Comparison of ENCODE assay signal across 12 mouse cellular contexts in genomic region chr12:110698523-110699170, GRCm38 (mm10). TPM values are rescaled to one million over a fixed set of nuclear protein-coding genes. Genes with fewer than 3 reads are reported as not detected.
A peak's percentile ranks its signal among the peaks of the same experiment; 100 is the strongest.
DNase-seq lines count a peak whose midpoint lies in the region; ATAC-seq lines count a peak whose summit lies in the region.
"Had no signal": no experiment of that assay in that cellular context is flagged by ENCODE, and none has a peak within 500 bp of the region (broad histone marks: within the 10 kb centered on the region; RNA-seq: fewer than 3 reads in every experiment).

No protein-coding gene starts in this region.

- 0 out of 2 replicates have a peak, but pooled peaks cover under 1% of the 10 kb centered on the region for H3K27me3 ChIP-seq in forebrain, embryonic 10.5 days (ENCODE audit: poor library complexity, severe bottlenecking)
- no peaks in the 10 kb centered on the region for H3K27me3 ChIP-seq in forebrain, embryonic 14.5 days (replicated peaks; ENCODE audit: control insufficient read depth, insufficient read depth, low read length)
- no peaks in the 10 kb centered on the region for H3K27me3 ChIP-seq in neural tube, embryonic 11.5 days (ENCODE audit: control insufficient read depth, insufficient read depth, low read length)
- H3K27me3 ChIP-seq in intestine, embryonic 16.5 days (replicated peaks; ENCODE audit: control insufficient read depth, insufficient read depth, low read length) = no peaks in the 10 kb centered on the region
- H3K27me3 ChIP-seq in stomach, embryonic 15.5 days (replicated peaks) = no peaks in the 10 kb centered on the region
- H3K27me3 ChIP-seq: hindbrain, embryonic 15.5 days; limb, embryonic 12.5 days had no signal

- WGBS in forebrain, embryonic 10.5 days = 47% methylated on average over 15 of the region's 15 CpGs
- WGBS in forebrain, embryonic 14.5 days = 51% methylated on average over 15 of the region's 15 CpGs
- 41% methylated on average over 14 of the region's 15 CpGs for WGBS in neural tube, embryonic 11.5 days
- 35% methylated on average over 15 of the region's 15 CpGs for WGBS in intestine, embryonic 16.5 days
- 35% methylated on average over 13 of the region's 15 CpGs for WGBS in stomach, embryonic 15.5 days

- H3K9ac ChIP-seq in forebrain, embryonic 14.5 days (ENCODE audit: low read length) = no peak overlapping the region
- H3K9ac ChIP-seq in neural tube, embryonic 11.5 days (ENCODE audit: low read length) = no peak overlapping the region
- H3K9ac ChIP-seq in intestine, embryonic 16.5 days (ENCODE audit: low read depth, low read length) = peak overlapping the region; percentile 40; the same call in 1 of the 2 replicates
- no peak overlapping the region for H3K9ac ChIP-seq in stomach, embryonic 15.5 days
- H3K9ac ChIP-seq: hindbrain, embryonic 15.5 days; limb, embryonic 12.5 days had no signal

- H3K36me3 ChIP-seq in forebrain, embryonic 10.5 days (replicated peaks) = peaks cover 15% of the 10 kb centered on the region
- H3K36me3 ChIP-seq in forebrain, embryonic 14.5 days (ENCODE audit: control insufficient read depth, insufficient read depth, low read length) = peaks cover 12% of the 10 kb centered on the region
- no peaks in the 10 kb centered on the region for H3K36me3 ChIP-seq in neural tube, embryonic 11.5 days (ENCODE audit: control insufficient read depth, insufficient read depth, low read length)
- H3K36me3 ChIP-seq in intestine, embryonic 16.5 days (ENCODE audit: control insufficient read depth, insufficient read depth, low read length) = no peaks in the 10 kb centered on the region
- H3K36me3 ChIP-seq in stomach, embryonic 15.5 days = peaks cover 5% of the 10 kb centered on the region; the same call in 1 of the 2 replicates

- H3K4me3 ChIP-seq in forebrain, embryonic 10.5 days = no peak overlapping the region; the same call in 1 of the 2 replicates
- no peak overlapping the region for H3K4me3 ChIP-seq in forebrain, embryonic 14.5 days (ENCODE audit: low read depth, low read length)
- H3K4me3 ChIP-seq in neural tube, embryonic 11.5 days (ENCODE audit: low read depth, low read length) = no peak overlapping the region
- H3K4me3 ChIP-seq in intestine, embryonic 16.5 days (ENCODE audit: low read length) = no peak overlapping the region
- no peak overlapping the region for H3K4me3 ChIP-seq in stomach, embryonic 15.5 days (replicated peaks)
- H3K4me3 ChIP-seq: hindbrain, embryonic 15.5 days; limb, embryonic 12.5 days had no signal

- no peak for ATAC-seq in forebrain, embryonic 14.5 days
- ATAC-seq in neural tube, embryonic 11.5 days (ENCODE audit: insufficient read depth, low FRiP score, low TSS enrichment) = no peak
- no peak for ATAC-seq in intestine, embryonic 16.5 days
- no peak for ATAC-seq in stomach, embryonic 15.5 days (ENCODE audit: insufficient read depth, low FRiP score, low read depth)

- no peak for DNase-seq in forebrain, embryonic 10.5 days (ENCODE audit: extremely low spot score, low spot score)
- DNase-seq in forebrain, embryonic 14.5 days (ENCODE audit: low spot score) = no peak
- peak; percentile 16 for DNase-seq in neural tube, embryonic 11.5 days (ENCODE audit: low spot score)
- no peak for DNase-seq in neural tube, embryonic 10.5 days (ENCODE audit: extremely low spot score, low spot score)
- no peak for DNase-seq in adrenal gland, adult 2 months
- no peak for DNase-seq in frontal cortex, postnatal 10 days (ENCODE audit: low spot score in 2 of 2)
- DNase-seq: thymus, postnatal 14 days had no signal

- H3K4me1 ChIP-seq in forebrain, embryonic 10.5 days = peaks cover 62% of the 10 kb centered on the region
- H3K4me1 ChIP-seq in forebrain, embryonic 14.5 days (ENCODE audit: control insufficient read depth, insufficient read depth, low read length) = peaks cover 11% of the 10 kb centered on the region
- H3K4me1 ChIP-seq in neural tube, embryonic 11.5 days (ENCODE audit: control insufficient read depth, insufficient read depth, low read length) = peaks cover 12% of the 10 kb centered on the region; the same call in 1 of the 2 replicates
- H3K4me1 ChIP-seq in intestine, embryonic 16.5 days (ENCODE audit: control insufficient read depth, insufficient read depth, low read length) = peaks cover 17% of the 10 kb centered on the region
- H3K4me1 ChIP-seq in stomach, embryonic 15.5 days = peaks cover 21% of the 10 kb centered on the region

- H3K27ac ChIP-seq in forebrain, embryonic 10.5 days = peak overlapping the region; percentile 65
- no peak overlapping the region for H3K27ac ChIP-seq in forebrain, embryonic 14.5 days (ENCODE audit: low read depth, low read length)
- no peak overlapping the region for H3K27ac ChIP-seq in neural tube, embryonic 11.5 days (ENCODE audit: low read depth, low read length)
- no peak overlapping the region; the same call in 1 of the 2 replicates for H3K27ac ChIP-seq in intestine, embryonic 16.5 days (ENCODE audit: low read length)
- H3K27ac ChIP-seq in stomach, embryonic 15.5 days = peak overlapping the region; percentile 49; the same call in 1 of the 2 replicates
- H3K27ac ChIP-seq: hindbrain, embryonic 15.5 days; limb, embryonic 12.5 days had no signal

- H3K9me3 ChIP-seq in forebrain, embryonic 10.5 days = no peaks in the 10 kb centered on the region
- H3K9me3 ChIP-seq in forebrain, embryonic 14.5 days (replicated peaks; ENCODE audit: control insufficient read depth, low read length) = no peaks in the 10 kb centered on the region
- H3K9me3 ChIP-seq in neural tube, embryonic 11.5 days (ENCODE audit: control insufficient read depth, low read length) = no peaks in the 10 kb centered on the region
- no peaks in the 10 kb centered on the region for H3K9me3 ChIP-seq in intestine, embryonic 16.5 days (ENCODE audit: control insufficient read depth, low read length)
- no peaks in the 10 kb centered on the region for H3K9me3 ChIP-seq in stomach, embryonic 15.5 days
- H3K9me3 ChIP-seq: hindbrain, embryonic 15.5 days; limb, embryonic 12.5 days had no signal

- no peak overlapping the region for H3K4me2 ChIP-seq in forebrain, embryonic 14.5 days (ENCODE audit: low read length)
- H3K4me2 ChIP-seq in neural tube, embryonic 11.5 days (ENCODE audit: low read depth) = no peak overlapping the region
- no peak overlapping the region for H3K4me2 ChIP-seq in intestine, embryonic 16.5 days (ENCODE audit: low read depth, low read length)
- H3K4me2 ChIP-seq in stomach, embryonic 15.5 days = peak overlapping the region; percentile 25
- H3K4me2 ChIP-seq: hindbrain, embryonic 15.5 days; limb, embryonic 12.5 days had no signal

RNA-seq across cellular contexts. Expression of gene Hsp90aa1, which starts 3.9 kb away (rescaled TPM):
- 1,260 and 1,271 TPM in 2 replicates for polyA plus RNA-seq in forebrain, embryonic 10.5 days (2016; fragmentation: Nextera tagmentation; extraction: Ambion mirVana)
- 1,205 and 1,208 TPM in 2 replicates for polyA plus RNA-seq in forebrain, embryonic 14.5 days (2014; fragmentation: Nextera tagmentation; extraction: Ambion mirVana)
- 1,365 and 1,445 TPM in 2 replicates for polyA plus RNA-seq in neural tube, embryonic 11.5 days (2014; fragmentation: Nextera tagmentation; extraction: Ambion mirVana)
- polyA plus RNA-seq in intestine, embryonic 16.5 days (2015; fragmentation: Nextera tagmentation; extraction: Ambion mirVana) = 679 and 790 TPM in 2 replicates
- 815 and 840 TPM in 2 replicates for polyA plus RNA-seq in stomach, embryonic 15.5 days (2015; fragmentation: Nextera tagmentation; extraction: Ambion mirVana)
- total RNA-seq in adrenal gland, adult 2 months (2021) = 100 to 1,000 TPM; 854 to 984 TPM
- polyA plus RNA-seq in adrenal gland, adult 2 months (2012; rRNA removed) = 22.5 and 33.7 TPM in 2 replicates

RNA-seq across cellular contexts. Expression of gene 1700001K19Rik, which starts 16.2 kb away (rescaled TPM):
- polyA plus RNA-seq in forebrain, embryonic 10.5 days (2016; fragmentation: Nextera tagmentation; extraction: Ambion mirVana) = not detected in 2 replicates
- polyA plus RNA-seq in forebrain, embryonic 14.5 days (2014; fragmentation: Nextera tagmentation; extraction: Ambion mirVana) = not detected in 2 replicates
- polyA plus RNA-seq in neural tube, embryonic 11.5 days (2014; fragmentation: Nextera tagmentation; extraction: Ambion mirVana) = not detected in 2 replicates
- polyA plus RNA-seq in intestine, embryonic 16.5 days (2015; fragmentation: Nextera tagmentation; extraction: Ambion mirVana) = not detected in 2 replicates
- polyA plus RNA-seq in stomach, embryonic 15.5 days (2015; fragmentation: Nextera tagmentation; extraction: Ambion mirVana) = 0.14 TPM in 1 of 2 replicates, not detected in the other
- total RNA-seq in adrenal gland, adult 2 months (2021) = not detected
- not detected in 2 replicates for polyA plus RNA-seq in adrenal gland, adult 2 months (2012; rRNA removed)
- polyA plus RNA-seq: brain, embryonic 14.5 days; limb, embryonic 12.5 days had no signal

RNA-seq across cellular contexts. Expression of gene Wdr20, which starts 39.1 kb away (rescaled TPM):
- polyA plus RNA-seq in forebrain, embryonic 10.5 days (2016; fragmentation: Nextera tagmentation; extraction: Ambion mirVana) = 22.5 and 23.5 TPM in 2 replicates
- polyA plus RNA-seq in forebrain, embryonic 14.5 days (2014; fragmentation: Nextera tagmentation; extraction: Ambion mirVana) = 24.6 and 29.7 TPM in 2 replicates
- polyA plus RNA-seq in neural tube, embryonic 11.5 days (2014; fragmentation: Nextera tagmentation; extraction: Ambion mirVana) = 23.6 and 26.2 TPM in 2 replicates
- polyA plus RNA-seq in intestine, embryonic 16.5 days (2015; fragmentation: Nextera tagmentation; extraction: Ambion mirVana) = 21.1 and 21.7 TPM in 2 replicates
- 24.0 and 25.3 TPM in 2 replicates for polyA plus RNA-seq in stomach, embryonic 15.5 days (2015; fragmentation: Nextera tagmentation; extraction: Ambion mirVana)
- 10 to 100 TPM; 46.8 to 53.3 TPM for total RNA-seq in adrenal gland, adult 2 months (2021)
- polyA plus RNA-seq in adrenal gland, adult 2 months (2012; rRNA removed) = 19.1 and 23.8 TPM in 2 replicates

Comparison
In these comparisons a context has a peak if more than half of its experiments do, and no peak if none do; other contexts are left out.
1. H3K27ac ChIP-seq: peak in forebrain, embryonic 10.5 days (single experiment) and stomach, embryonic 15.5 days (single experiment); none in forebrain, embryonic 14.5 days (single experiment), neural tube, embryonic 11.5 days (single experiment) and intestine, embryonic 16.5 days (single experiment).
2. RNA of gene Hsp90aa1, which starts 3.9 kb away (polyA plus RNA-seq): 1,365 to 1,445 TPM in neural tube, embryonic 11.5 days, 1,260 to 1,271 TPM in forebrain, embryonic 10.5 days, 1,205 to 1,208 TPM in forebrain, embryonic 14.5 days, 815 to 840 TPM in stomach, embryonic 15.5 days and 679 to 790 TPM in intestine, embryonic 16.5 days; 22.5 to 33.7 TPM in adrenal gland, adult 2 months; every median in the first group is over 10 times any median in the second.